Mouse (Mus musculus): ENCODE data around the gene Dnajc6. TPM values are rescaled to one million over a fixed set of nuclear protein-coding genes. Genes with fewer than 3 reads are reported as not detected.

Dnajc6 gene
- 51.7 and 57.4 TPM in 2 replicates for polyA plus RNA-seq (2015; fragmentation: Nextera tagmentation; extraction: Ambion mirVana)

GRCm38 (mm10) chr4:101496534-101497237 is at the start of gene Dnajc6:
Dnajc6 (plus strand) TSS chr4:101496648.
- peaks cover 11% of the 10 kb centered on the region; the same call in 1 of the 2 replicates for H3K27me3 ChIP-seq (replicated peaks)
- H3K4me2 ChIP-seq = peak within 1 kb of the TSS; percentile 90
- H3K27ac ChIP-seq (replicated peaks) = no peak within 1 kb of the TSS
- H3K36me3 ChIP-seq = no peaks in the 10 kb centered on the region
- ATAC-seq (ENCODE audit: low FRiP score) = peak; percentile 79
- H3K4me3 ChIP-seq (replicated peaks) = peak within 1 kb of the TSS; percentile 68
- no peaks in the 10 kb centered on the region for H3K9me3 ChIP-seq (replicated peaks)
- WGBS = under 1% methylated on average over 56 of the region's 57 CpGs
- H3K4me1 ChIP-seq = peaks cover 15% of the 10 kb centered on the region
- peak within 1 kb of the TSS; percentile 64 for H3K9ac ChIP-seq (replicated peaks)

GRCm38 (mm10) chr4:101448701-101449100 is 47.7 kb upstream of the Dnajc6 start:
- no peaks in the 10 kb centered on the region for H3K9me3 ChIP-seq (replicated peaks)
- no peak overlapping the region for H3K27ac ChIP-seq (replicated peaks)
- H3K36me3 ChIP-seq = no peaks in the 10 kb centered on the region
- 90% methylated on average over 8 of the region's 8 CpGs for WGBS
- no peaks in the 10 kb centered on the region for H3K27me3 ChIP-seq (replicated peaks)
- H3K4me3 ChIP-seq (replicated peaks) = no peak overlapping the region
- no peak overlapping the region for H3K9ac ChIP-seq (replicated peaks)
- H3K4me1 ChIP-seq = no peaks in the 10 kb centered on the region
- ATAC-seq (ENCODE audit: low FRiP score) = no peak
- no peak overlapping the region for H3K4me2 ChIP-seq

GRCm38 (mm10) chr4:101449344-101449743 is 47.1 kb upstream of the Dnajc6 start:
- H3K27ac ChIP-seq (replicated peaks) = no peak overlapping the region
- H3K27me3 ChIP-seq (replicated peaks) = no peaks in the 10 kb centered on the region
- H3K4me2 ChIP-seq = no peak overlapping the region
- ATAC-seq (ENCODE audit: low FRiP score) = no peak
- H3K36me3 ChIP-seq = no peaks in the 10 kb centered on the region
- H3K4me1 ChIP-seq = no peaks in the 10 kb centered on the region
- no peaks in the 10 kb centered on the region for H3K9me3 ChIP-seq (replicated peaks)
- H3K4me3 ChIP-seq (replicated peaks) = no peak overlapping the region
- no peak overlapping the region for H3K9ac ChIP-seq (replicated peaks)
- WGBS = 84% methylated on average over 7 of the region's 7 CpGs

DNA sequence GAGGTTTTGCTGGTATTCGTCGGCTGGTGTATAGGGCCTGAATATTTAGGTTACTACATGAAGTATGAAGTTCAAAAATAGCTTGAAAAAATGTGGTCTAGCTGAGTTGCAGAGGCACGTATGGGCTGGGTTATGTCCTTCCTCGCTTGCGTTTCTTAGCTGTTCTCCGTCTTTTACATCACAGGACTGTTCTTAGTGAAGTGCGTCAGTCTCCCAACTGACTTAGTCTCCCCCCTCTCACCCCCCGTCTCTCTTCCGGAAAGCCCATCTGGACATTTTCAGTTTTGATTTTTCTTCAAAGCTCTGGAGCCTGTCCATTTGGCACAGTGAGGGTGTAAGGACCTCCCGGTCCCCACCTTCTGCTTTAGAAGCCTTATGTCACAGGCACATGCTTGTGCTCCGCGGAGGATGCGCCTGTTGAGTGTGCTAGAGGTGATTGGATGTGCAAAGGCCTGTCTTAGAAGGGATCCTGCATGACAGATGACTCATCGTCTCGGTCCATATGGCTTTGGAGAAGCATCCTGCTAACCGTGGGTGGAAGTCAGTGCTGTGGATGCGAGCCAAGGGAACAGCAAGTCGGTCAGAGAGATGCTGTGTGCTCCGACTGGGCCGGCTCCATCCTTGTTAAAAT is 46.2 kb upstream of the Dnajc6 start:
- H3K4me3 ChIP-seq (replicated peaks) = no peak overlapping the region
- no peaks in the 10 kb centered on the region for H3K27me3 ChIP-seq (replicated peaks)
- ATAC-seq (ENCODE audit: low FRiP score) = no peak
- no peak overlapping the region for H3K27ac ChIP-seq (replicated peaks)
- H3K4me2 ChIP-seq = no peak overlapping the region
- H3K9me3 ChIP-seq (replicated peaks) = no peaks in the 10 kb centered on the region
- H3K4me1 ChIP-seq = no peaks in the 10 kb centered on the region
- 87% methylated on average over 20 of the region's 20 CpGs for WGBS
- no peak overlapping the region for H3K9ac ChIP-seq (replicated peaks)
- no peaks in the 10 kb centered on the region for H3K36me3 ChIP-seq

DNA sequence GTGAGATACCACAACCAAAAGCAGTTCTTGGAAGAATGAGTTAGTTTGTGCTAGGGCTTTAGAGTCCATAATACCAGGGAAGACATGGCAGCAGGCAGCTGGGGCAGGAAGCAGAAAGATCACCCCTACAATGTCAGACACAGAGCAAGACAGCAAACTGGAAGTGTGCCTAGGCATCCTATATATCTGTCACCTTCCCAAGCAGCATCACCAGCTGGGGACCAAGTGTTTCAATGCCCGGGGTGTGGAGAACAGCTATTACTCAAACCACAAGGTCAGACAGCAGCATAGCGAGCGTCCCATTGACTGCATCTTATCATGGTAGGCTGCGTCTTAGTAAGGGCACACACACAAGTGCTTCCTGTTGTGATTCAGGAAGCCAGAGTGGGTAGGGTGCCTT is 45.4 kb upstream of the Dnajc6 start:
- Histone ChIP-seq H3K9me3 (replicated peaks) (no peaks in the 10 kb centered on the region), H3K4me1 (no peaks in the 10 kb centered on the region), H3K9ac (replicated peaks) (no peak overlapping the region), H3K4me2 (no peak overlapping the region), H3K27ac (replicated peaks) (no peak overlapping the region), H3K4me3 (replicated peaks) (no peak overlapping the region), H3K27me3 (replicated peaks) (no peaks in the 10 kb centered on the region), H3K36me3 (no peaks in the 10 kb centered on the region)
- WGBS = 69% methylated on average over 4 of the region's 4 CpGs
- no peak for ATAC-seq (ENCODE audit: low FRiP score)

DNA sequence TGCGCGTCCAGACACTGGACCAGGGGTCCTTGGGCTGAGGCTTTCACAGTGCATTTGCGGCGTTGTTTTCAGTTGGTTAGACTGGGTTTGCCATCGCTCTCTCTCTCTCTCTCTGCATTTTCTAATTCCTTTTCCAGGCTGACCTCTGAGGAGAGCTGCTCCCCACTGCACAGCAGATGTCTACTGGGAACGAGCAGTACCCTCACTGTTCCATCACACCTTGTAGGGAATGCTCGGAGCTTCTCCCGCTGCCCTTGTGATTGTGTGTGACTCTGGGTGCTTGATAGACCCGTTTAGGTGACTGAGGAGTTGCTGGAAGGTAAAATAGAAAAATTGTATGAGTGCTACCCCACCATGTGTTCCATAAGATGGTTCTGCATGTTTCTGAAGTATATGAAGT is 43.6 kb upstream of the Dnajc6 start:
- no peak overlapping the region for H3K9ac ChIP-seq (replicated peaks)
- H3K4me3 ChIP-seq (replicated peaks) = no peak overlapping the region
- H3K4me2 ChIP-seq = no peak overlapping the region
- H3K4me1 ChIP-seq = no peaks in the 10 kb centered on the region
- no peaks in the 10 kb centered on the region for H3K36me3 ChIP-seq
- no peaks in the 10 kb centered on the region for H3K9me3 ChIP-seq (replicated peaks)
- no peak for ATAC-seq (ENCODE audit: low FRiP score)
- no peak overlapping the region for H3K27ac ChIP-seq (replicated peaks)
- no peaks in the 10 kb centered on the region for H3K27me3 ChIP-seq (replicated peaks)
- 95% methylated on average over 9 of the region's 9 CpGs for WGBS

GRCm38 (mm10) chr4:101457176-101457575 is 39.3 kb upstream of the Dnajc6 start:
- H3K9ac ChIP-seq (replicated peaks) = no peak overlapping the region
- no peaks in the 10 kb centered on the region for H3K27me3 ChIP-seq (replicated peaks)
- no peak for ATAC-seq (ENCODE audit: low FRiP score)
- H3K4me2 ChIP-seq = no peak overlapping the region
- H3K4me3 ChIP-seq (replicated peaks) = no peak overlapping the region
- no peaks in the 10 kb centered on the region for H3K36me3 ChIP-seq
- no peaks in the 10 kb centered on the region for H3K4me1 ChIP-seq
- 96% methylated on average over 8 of the region's 8 CpGs for WGBS
- H3K27ac ChIP-seq (replicated peaks) = no peak overlapping the region
- no peaks in the 10 kb centered on the region for H3K9me3 ChIP-seq (replicated peaks)

GRCm38 (mm10) chr4:101458341-101458740 is 38.1 kb upstream of the Dnajc6 start:
- Histone ChIP-seq H3K9ac (replicated peaks) (no peak overlapping the region), H3K4me2 (no peak overlapping the region), H3K4me1 (no peaks in the 10 kb centered on the region), H3K27me3 (replicated peaks) (no peaks in the 10 kb centered on the region), H3K4me3 (replicated peaks) (no peak overlapping the region), H3K27ac (replicated peaks) (no peak overlapping the region), H3K36me3 (no peaks in the 10 kb centered on the region), H3K9me3 (replicated peaks) (no peaks in the 10 kb centered on the region)
- peak; percentile 50; the same call in 1 of the 2 replicates for ATAC-seq (ENCODE audit: low FRiP score)
- 54% methylated on average over 2 of the region's 2 CpGs for WGBS

DNA sequence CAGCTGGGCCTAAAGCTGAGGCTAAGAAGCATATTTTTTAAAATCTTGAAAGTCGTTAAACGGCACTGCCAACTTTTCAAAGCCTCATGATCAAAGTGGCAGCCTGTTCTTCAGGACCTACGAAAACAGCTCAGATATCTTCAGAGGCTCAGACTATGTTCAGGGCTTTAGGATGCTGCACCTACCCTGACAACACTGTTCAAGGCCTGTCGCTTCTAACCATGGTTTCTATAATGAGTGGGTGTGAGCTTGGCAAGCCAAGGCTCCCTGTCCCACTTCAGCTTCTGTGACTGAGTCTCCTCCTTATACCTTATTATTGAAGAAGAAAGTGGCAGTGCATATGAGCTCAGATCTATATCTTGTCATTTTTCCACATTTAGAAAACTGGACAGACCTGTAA is 37.1 kb upstream of the Dnajc6 start:
- 95% methylated on average over 4 of the region's 4 CpGs for WGBS

GRCm38 (mm10) chr4:101460114-101460513 is 36.3 kb upstream of the Dnajc6 start:
- 84% methylated on average over 1 of the region's 1 CpGs for WGBS
- no peak for ATAC-seq (ENCODE audit: low FRiP score)

More for the DNA sequence above, 37.1 kb upstream of the Dnajc6 start:
- no peaks in the 10 kb centered on the region for H3K36me3 ChIP-seq
- no peaks in the 10 kb centered on the region for H3K9me3 ChIP-seq (replicated peaks)
- no peak overlapping the region for H3K27ac ChIP-seq (replicated peaks)
- H3K27me3 ChIP-seq (replicated peaks) = no peaks in the 10 kb centered on the region
- H3K4me3 ChIP-seq (replicated peaks) = no peak overlapping the region
- H3K4me1 ChIP-seq = no peaks in the 10 kb centered on the region
- no peak overlapping the region for H3K9ac ChIP-seq (replicated peaks)
- no peak for ATAC-seq (ENCODE audit: low FRiP score)
- no peak overlapping the region for H3K4me2 ChIP-seq

GRCm38 (mm10) chr4:101462065-101462464 is 34.4 kb upstream of the Dnajc6 start:
- Histone ChIP-seq H3K4me3 (replicated peaks) (no peak overlapping the region), H3K9ac (replicated peaks) (no peak overlapping the region), H3K36me3 (no peaks in the 10 kb centered on the region), H3K4me2 (no peak overlapping the region), H3K4me1 (no peaks in the 10 kb centered on the region), H3K9me3 (replicated peaks) (no peaks in the 10 kb centered on the region), H3K27ac (replicated peaks) (no peak overlapping the region), H3K27me3 (replicated peaks) (no peaks in the 10 kb centered on the region)
- no peak for ATAC-seq (ENCODE audit: low FRiP score)
- 62% methylated on average over 2 of the region's 2 CpGs for WGBS

More at GRCm38 (mm10) chr4:101460114-101460513, 36.3 kb upstream of the Dnajc6 start:
- Histone ChIP-seq H3K27ac (replicated peaks) (no peak overlapping the region), H3K4me1 (no peaks in the 10 kb centered on the region), H3K36me3 (no peaks in the 10 kb centered on the region), H3K9me3 (replicated peaks) (no peaks in the 10 kb centered on the region), H3K27me3 (replicated peaks) (no peaks in the 10 kb centered on the region), H3K4me3 (replicated peaks) (no peak overlapping the region), H3K4me2 (no peak overlapping the region), H3K9ac (replicated peaks) (no peak overlapping the region)

GRCm38 (mm10) chr4:101466264-101466663 is 30.2 kb upstream of the Dnajc6 start:
- no peak for ATAC-seq (ENCODE audit: low FRiP score)
- Histone ChIP-seq H3K36me3 (no peaks in the 10 kb centered on the region), H3K9me3 (replicated peaks) (no peaks in the 10 kb centered on the region), H3K9ac (replicated peaks) (no peak overlapping the region), H3K4me3 (replicated peaks) (no peak overlapping the region), H3K27ac (replicated peaks) (no peak overlapping the region), H3K4me1 (no peaks in the 10 kb centered on the region), H3K4me2 (no peak overlapping the region), H3K27me3 (replicated peaks) (no peaks in the 10 kb centered on the region)
- WGBS = 88% methylated on average over 3 of the region's 3 CpGs

Measured in neural tube, embryonic 15.5 days (tissue).